ENCODE assay signal across 8 mouse cellular contexts in the genomic region with DNA sequence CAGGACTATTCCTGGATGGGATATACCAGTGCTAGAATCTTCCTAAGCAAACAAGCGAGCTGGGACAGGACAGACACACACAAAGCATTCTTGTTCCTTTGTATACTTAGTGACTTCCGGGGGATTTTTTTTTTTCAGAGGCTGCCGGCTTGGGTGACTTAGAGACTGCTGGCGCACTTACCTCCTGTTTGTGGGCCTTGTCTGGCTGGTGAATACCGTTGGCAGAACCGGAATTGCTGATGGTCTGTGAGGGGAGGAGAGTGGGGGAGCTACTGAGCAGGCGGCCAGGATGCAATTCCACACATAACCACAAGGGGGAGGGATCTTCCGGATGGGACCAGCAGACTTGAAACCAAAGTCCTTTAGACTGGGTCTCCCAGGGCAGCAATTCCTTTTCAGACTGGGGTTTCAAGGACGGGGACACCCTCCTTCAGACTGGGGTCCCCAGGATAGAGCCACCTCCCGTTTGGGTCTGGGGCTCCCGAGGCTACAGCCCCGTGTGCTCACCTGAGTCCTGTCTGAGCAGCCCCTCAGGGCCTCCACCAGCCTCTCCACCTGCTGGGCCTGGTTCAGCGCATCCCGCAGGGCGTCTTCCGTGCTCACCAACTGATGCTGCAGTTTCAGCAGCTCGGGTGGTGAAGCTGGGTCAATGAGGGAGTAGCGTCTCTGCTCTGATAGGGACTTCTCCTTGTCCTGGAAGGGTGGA. TPM values are rescaled to one million over a fixed set of nuclear protein-coding genes. Genes with fewer than 3 reads are reported as not detected.
DNase-seq lines count a peak whose midpoint lies in the region; ATAC-seq lines count a peak whose summit lies in the region.

No protein-coding gene starts in this region.

- WGBS in hindbrain, embryonic 11.5 days: 25% methylated on average over 18 of the region's 18 CpGs

- H3K9ac ChIP-seq in hindbrain, embryonic 11.5 days (ENCODE audit: low read depth, low read length): no peak overlapping the region

- peaks cover 12% of the 10 kb centered on the region for H3K36me3 ChIP-seq in hindbrain, embryonic 11.5 days (ENCODE audit: control insufficient read depth, insufficient read depth, low read length)

- no peaks in the 10 kb centered on the region for H3K9me3 ChIP-seq in hindbrain, embryonic 11.5 days (ENCODE audit: control insufficient read depth, low read length)

- peak; percentile 88 for DNase-seq in Muller cell, postnatal 12 days (ENCODE audit: inconsistent ontology term)
- peak; percentile 82 for DNase-seq in cerebellum, adult 9-10 months
- peak; percentile 67 to 92 for DNase-seq in frontal cortex, adult 2 months (ENCODE audit: extremely low spot score in 1 of 2, low spot score in 1 of 2)
- peak; percentile 93 for DNase-seq in hindbrain, embryonic 11.5 days (ENCODE audit: low spot score)
- peak; percentile 83 for DNase-seq in layer of hippocampus, adult 9-11 months
- peak; percentile 95 for DNase-seq in lung, postnatal 10 days
- peak; percentile 89 for DNase-seq in retina, postnatal 1 day
- peak; percentile 95 for DNase-seq in thymus, postnatal 4 days

- H3K4me3 ChIP-seq in hindbrain, embryonic 11.5 days (ENCODE audit: low read depth, low read length): no peak overlapping the region

- H3K4me2 ChIP-seq in hindbrain, embryonic 11.5 days (replicated peaks; ENCODE audit: low read depth, low read length): no peak overlapping the region

- H3K27me3 ChIP-seq in hindbrain, embryonic 11.5 days (ENCODE audit: control insufficient read depth, insufficient read depth, low read length): no peaks in the 10 kb centered on the region

- no peak overlapping the region for H3K27ac ChIP-seq in hindbrain, embryonic 11.5 days (ENCODE audit: low read depth, low read length)

- no peaks in the 10 kb centered on the region for H3K4me1 ChIP-seq in hindbrain, embryonic 11.5 days (replicated peaks; ENCODE audit: control insufficient read depth, insufficient read depth, low read length)

- ATAC-seq in hindbrain, embryonic 11.5 days (ENCODE audit: low FRiP score): 0 out of 2 replicates have a peak, but pooled peaks have one; percentile 33

RNA-seq across cellular contexts. Expression of a gene that starts 35.3 kb away (rescaled TPM):
- 43.3 and 44.4 TPM in 2 replicates for polyA plus RNA-seq in frontal cortex, adult 2 months (2012; rRNA removed)
- 65.3 and 69.3 TPM in 2 replicates for polyA plus RNA-seq in hindbrain, embryonic 11.5 days (2014; fragmentation: Nextera tagmentation; extraction: Ambion mirVana)
